Mouse (Mus musculus): ENCODE results near the gene Phpt1. TPM values are rescaled to one million over a fixed set of nuclear protein-coding genes. Genes with fewer than 3 reads are reported as not detected.

Phpt1 gene
- polyA plus RNA-seq (2017; shearing (Covaris generic)) = 55.4 TPM

GRCm38 (mm10) chr2:25574579-25575431 is at the start of gene Phpt1, which contains the start of gene Mamdc4:
Gene Phpt1, minus strand, starts transcription at chr2:25575224.
Gene Mamdc4, minus strand, starts transcription at chr2:25574845.

GRCm38 (mm10) chr2:25621229-25622200 is 46.5 kb upstream of the Phpt1 start, which contains the start of gene Tmem141:
Gene Tmem141, minus strand, starts transcription at chr2:25622005.

DNA sequence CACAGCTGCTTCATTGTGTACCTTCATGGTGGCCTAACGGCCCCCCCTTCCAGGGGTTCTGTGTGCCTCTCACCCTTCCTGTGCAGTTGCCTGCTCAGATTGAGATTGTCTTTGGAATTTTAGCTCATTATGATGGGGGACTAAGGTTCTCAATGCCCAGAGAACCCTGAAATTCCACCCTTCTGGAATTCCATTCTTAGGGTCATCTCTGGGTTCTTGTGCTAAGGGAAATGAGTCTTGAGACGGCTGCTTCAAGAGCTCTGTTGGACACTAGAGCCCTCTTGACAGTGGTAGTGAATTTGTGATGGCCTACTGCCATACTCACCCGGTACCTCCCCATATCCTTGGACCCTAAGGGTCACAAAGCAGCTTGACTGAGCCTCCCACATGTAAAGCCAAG is 42.6 kb upstream of the Phpt1 start, which contains the start of gene Ccdc183:
Ccdc183 (minus strand) TSS at position 101 of the 400 bp plus-strand sequence.

DNA sequence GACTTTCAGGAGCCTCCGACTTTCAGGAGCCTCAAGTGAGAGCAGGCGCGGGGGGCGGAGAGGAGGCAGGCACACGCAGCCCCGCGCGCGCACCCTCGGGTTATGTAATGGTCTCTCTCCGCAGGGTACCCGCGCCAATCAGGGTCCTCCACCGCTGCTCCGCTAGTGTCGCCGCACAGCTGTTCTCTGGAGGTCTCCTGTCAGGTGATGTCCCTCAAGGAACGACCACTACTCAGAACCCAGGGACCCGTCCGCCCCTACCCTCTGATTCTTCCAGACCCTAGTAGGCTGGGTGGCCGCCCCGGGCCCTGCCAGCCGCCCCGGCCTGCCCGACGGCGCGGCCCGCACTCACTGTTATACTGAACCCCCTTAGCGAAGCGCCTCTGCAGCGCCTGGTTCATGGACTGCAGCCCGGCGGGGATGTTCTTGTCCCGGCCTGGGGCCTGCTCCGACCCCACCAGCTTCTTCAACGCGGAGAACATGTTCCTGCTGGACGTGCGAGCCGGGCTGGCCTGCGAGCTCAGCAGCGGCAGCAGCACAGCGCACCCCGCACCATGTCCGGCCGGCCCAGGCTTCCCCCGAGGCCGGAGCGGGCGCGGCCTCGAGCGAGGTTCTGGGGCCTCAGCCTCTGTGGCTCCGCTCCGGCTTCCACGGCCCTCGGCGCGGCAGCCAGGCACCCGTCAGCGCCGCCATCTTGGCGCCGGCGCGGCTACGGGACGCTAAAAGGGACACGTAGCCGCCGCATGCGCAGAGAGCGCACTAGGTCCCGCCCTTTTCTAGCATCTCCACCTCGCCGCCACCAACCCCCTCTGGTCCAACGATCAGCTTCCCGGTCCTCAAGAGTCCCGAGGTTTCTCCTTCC is 33.0 kb upstream of the Phpt1 start, which contains the start of gene Rabl6:
Rabl6 (minus strand) TSS at position 761 of the 862 bp plus-strand sequence.

GRCm38 (mm10) chr2:25581294-25581864 is 6.4 kb upstream of the Phpt1 start, which contains the start of gene Ajm1:
Gene Ajm1, minus strand, starts transcription at chr2:25581757.

DNA sequence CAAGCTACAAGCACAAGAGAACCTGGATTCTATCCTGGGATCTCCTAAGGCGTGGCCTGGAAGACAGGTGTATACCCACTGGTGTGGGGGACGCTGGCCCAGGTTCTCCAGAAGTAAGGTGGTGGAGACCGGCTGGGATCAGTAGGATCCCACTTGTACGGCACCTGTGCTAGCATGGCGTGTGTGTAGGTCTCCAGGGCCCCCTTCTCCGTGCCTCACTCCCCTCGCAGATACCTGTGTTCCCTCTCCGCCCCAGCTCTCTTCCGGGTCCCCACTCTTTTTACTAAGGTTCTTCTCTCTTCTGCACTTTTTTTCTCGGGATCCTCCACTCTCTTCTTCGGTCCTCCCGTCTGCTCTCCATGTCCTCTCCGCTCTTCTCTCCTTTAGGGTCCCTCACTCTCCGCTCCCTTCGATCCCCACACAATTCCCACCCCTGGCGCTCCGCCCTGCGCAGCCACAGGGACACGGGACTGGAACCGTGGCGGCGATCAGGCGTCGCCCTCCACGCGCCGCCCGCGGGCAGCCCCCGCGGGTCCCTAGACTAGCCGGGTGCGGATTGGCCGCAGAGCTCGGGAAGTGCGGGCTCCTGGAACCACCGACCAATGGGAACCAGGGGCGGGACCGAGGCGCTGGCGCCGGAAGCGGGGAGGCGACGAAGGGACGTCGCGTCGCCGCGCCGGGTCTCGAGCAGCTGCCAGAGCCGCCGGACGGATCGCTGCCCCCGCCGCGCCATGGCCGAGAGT is 17.6 kb downstream of the Phpt1 start, which contains the start of gene Edf1:
Edf1 (plus strand) TSS at position 627 of the 743 bp plus-strand sequence.

DNA sequence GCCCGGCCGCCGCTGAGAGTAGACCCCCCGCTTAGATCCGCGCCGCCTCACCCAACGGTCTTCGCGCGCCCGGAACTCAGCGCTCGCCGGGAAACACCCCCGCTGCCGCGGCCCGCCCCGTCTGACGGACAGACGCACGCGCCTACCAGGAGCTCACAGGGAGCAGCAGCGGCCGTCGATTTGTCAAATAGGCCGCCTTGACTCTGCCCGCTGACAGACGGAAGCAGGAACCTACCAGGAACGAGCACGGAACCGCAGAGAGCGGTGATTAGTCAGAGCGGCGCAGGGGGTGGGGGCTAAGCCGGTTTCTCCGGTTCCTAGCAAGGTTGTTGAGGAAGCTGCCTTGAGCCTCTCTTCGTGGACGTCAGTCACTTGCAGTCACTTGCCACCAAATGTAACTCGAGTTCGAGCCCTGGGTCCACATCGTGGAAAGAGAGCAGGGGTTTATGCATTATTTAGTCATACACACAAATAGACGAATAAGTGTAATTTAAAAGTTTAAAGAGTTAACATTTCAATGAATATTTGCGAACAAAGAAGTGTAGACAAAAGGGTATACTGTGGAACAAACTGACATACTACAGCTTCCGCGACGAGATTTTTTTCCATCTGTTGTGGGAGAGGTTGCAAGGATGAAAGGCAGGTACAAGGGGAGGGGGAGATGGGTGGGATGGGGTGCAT is 28.1 kb downstream of the Phpt1 start, which contains the start of gene Traf2:
Traf2 (minus strand) TSS at position 130 of the 681 bp plus-strand sequence.

Other genes starting within 250 kb of the Phpt1 start
- 26.7 TPM for gene Man1b1, start 242.9 kb downstream of the Phpt1 start, polyA plus RNA-seq (2017; shearing (Covaris generic))
- 6.7 TPM for gene Dpp7, start 218.9 kb downstream of the Phpt1 start, polyA plus RNA-seq (2017; shearing (Covaris generic))
- 14.2 TPM for gene Uap1l1, start 209.5 kb downstream of the Phpt1 start, polyA plus RNA-seq (2017; shearing (Covaris generic))
- not detected for gene Sapcd2, start 202.9 kb downstream of the Phpt1 start, polyA plus RNA-seq (2017; shearing (Covaris generic))
- not detected for gene Entpd2, start 179.3 kb downstream of the Phpt1 start, polyA plus RNA-seq (2017; shearing (Covaris generic))
- gene Npdc1, start 175.9 kb downstream of the Phpt1 start, polyA plus RNA-seq (2017; shearing (Covaris generic)) = 0.47 TPM
- not detected for gene Fut7, start 152.0 kb downstream of the Phpt1 start, polyA plus RNA-seq (2017; shearing (Covaris generic))
- 44.9 TPM for gene Abca2, start 146.5 kb downstream of the Phpt1 start, polyA plus RNA-seq (2017; shearing (Covaris generic))
- gene Clic3, start 118.4 kb downstream of the Phpt1 start, polyA plus RNA-seq (2017; shearing (Covaris generic)) = 5.1 TPM
- 74.5 TPM for gene Paxx, start 114.1 kb downstream of the Phpt1 start, polyA plus RNA-seq (2017; shearing (Covaris generic))
- not detected for gene Ptgds, start 105.2 kb downstream of the Phpt1 start, polyA plus RNA-seq (2017; shearing (Covaris generic))
- gene Lcn12, start 81.3 kb downstream of the Phpt1 start, polyA plus RNA-seq (2017; shearing (Covaris generic)) = not detected
- gene Fbxw5, start 74.5 kb downstream of the Phpt1 start, polyA plus RNA-seq (2017; shearing (Covaris generic)) = 82.7 TPM
- 5.6 TPM for gene C8g, start 73.5 kb downstream of the Phpt1 start, polyA plus RNA-seq (2017; shearing (Covaris generic))
- gene Traf2, start 28.3 kb downstream of the Phpt1 start, polyA plus RNA-seq (2017; shearing (Covaris generic)) = 61.5 TPM
- 170 TPM for gene Edf1, start 17.4 kb downstream of the Phpt1 start, polyA plus RNA-seq (2017; shearing (Covaris generic))
- 1.4 TPM for gene Mamdc4, start 379 bp downstream of the Phpt1 start, polyA plus RNA-seq (2017; shearing (Covaris generic))
- gene Ajm1, start 6.5 kb upstream of the Phpt1 start, polyA plus RNA-seq (2017; shearing (Covaris generic)) = 0.17 TPM
- 59.7 TPM for gene Rabl6, start 33.3 kb upstream of the Phpt1 start, polyA plus RNA-seq (2017; shearing (Covaris generic))
- gene Ccdc183, start 42.5 kb upstream of the Phpt1 start, polyA plus RNA-seq (2017; shearing (Covaris generic)) = not detected
- 2.2 TPM for gene Tmem141, start 46.8 kb upstream of the Phpt1 start, polyA plus RNA-seq (2017; shearing (Covaris generic))
- not detected for gene Fcna, start 52.8 kb upstream of the Phpt1 start, polyA plus RNA-seq (2017; shearing (Covaris generic))
- not detected for gene Lcn8, start 77.9 kb upstream of the Phpt1 start, polyA plus RNA-seq (2017; shearing (Covaris generic))
- gene Lcn5, start 82.7 kb upstream of the Phpt1 start, polyA plus RNA-seq (2017; shearing (Covaris generic)) = not detected
- gene Lcn6, start 101.6 kb upstream of the Phpt1 start, polyA plus RNA-seq (2017; shearing (Covaris generic)) = not detected
- gene Lcn10, start 107.5 kb upstream of the Phpt1 start, polyA plus RNA-seq (2017; shearing (Covaris generic)) = not detected
- not detected for gene Obp2a, start 124.8 kb upstream of the Phpt1 start, polyA plus RNA-seq (2017; shearing (Covaris generic))
- 27.5 TPM for gene Bmyc, start 131.5 kb upstream of the Phpt1 start, polyA plus RNA-seq (2017; shearing (Covaris generic))
- gene Obp2b, start 161.8 kb upstream of the Phpt1 start, polyA plus RNA-seq (2017; shearing (Covaris generic)) = not detected
- gene Lcn3, start 190.3 kb upstream of the Phpt1 start, polyA plus RNA-seq (2017; shearing (Covaris generic)) = not detected
- gene Lcn11, start 201.8 kb upstream of the Phpt1 start, polyA plus RNA-seq (2017; shearing (Covaris generic)) = not detected
- not detected for gene Gm13539, start 207.0 kb upstream of the Phpt1 start, polyA plus RNA-seq (2017; shearing (Covaris generic))
- not detected for gene Glt6d1, start 240.6 kb upstream of the Phpt1 start, polyA plus RNA-seq (2017; shearing (Covaris generic))
- gene Lcn9, start 247.9 kb upstream of the Phpt1 start, polyA plus RNA-seq (2017; shearing (Covaris generic)) = not detected

Data from naive thymus-derived CD4-positive, alpha-beta T cell, adult 5 months (primary cell).